Mouse (Mus musculus) hindbrain, postnatal 0 days (tissue): ENCODE measurements around the gene Otog. TPM values are rescaled to one million over a fixed set of nuclear protein-coding genes. Genes with fewer than 3 reads are reported as not detected.

ENCODE experiments used
- ATAC-seq: fragments of 200-750 bp; cut with Nextera tagmentation; 2 replicates; pipeline ENCODE4 v1.8.0; 2017; ENCODE audit warnings: mild to moderate bottlenecking, moderate TSS enrichment, moderate library complexity
- DNase-seq: peaks from one replicate; pipeline ENCODE4 v3.0.0-alpha.2; 2015; ENCODE audit warnings: low spot score
- H3K27ac ChIP-seq: fragments of 300-500 bp; sonication (generic); 2 replicates; pipeline ENCODE4 v1.5.1; 2014; ENCODE audit warnings: mild to moderate bottlenecking
- H3K27me3 ChIP-seq: fragments of 300-500 bp; sonication (generic); 2 replicates; pipeline ENCODE4 v1.6.1; 2014; ENCODE audit warnings: low read length, mixed read lengths; ENCODE audit not compliant: insufficient read depth
- H3K36me3 ChIP-seq: fragments of 300-500 bp; sonication (generic); 2 replicates; pipeline ENCODE4 v1.6.1; 2014; ENCODE audit warnings: low read length, mixed read lengths; ENCODE audit not compliant: insufficient read depth
- H3K4me1 ChIP-seq: fragments of 300-500 bp; sonication (generic); 2 replicates; pipeline ENCODE4 v1.6.1; 2014; ENCODE audit warnings: antibody characterized with exemption, low read length, mixed read lengths; ENCODE audit not compliant: insufficient read depth
- H3K4me2 ChIP-seq: fragments of 300-500 bp; sonication (generic); 2 replicates; pipeline ENCODE4 v1.6.1; 2014; ENCODE audit warnings: low read depth, mild to moderate bottlenecking, low read length, moderate library complexity, mixed read lengths
- H3K4me3 ChIP-seq: fragments of 300-500 bp; sonication (generic); 2 replicates; pipeline ENCODE4 v1.5.1; 2014; ENCODE audit warnings: low read length
- H3K9ac ChIP-seq: fragments of 300-500 bp; sonication (generic); replicated peaks from 2 replicates; pipeline ENCODE4 v1.6.1; 2014; ENCODE audit warnings: mild to moderate bottlenecking, low read length, moderate library complexity, mixed read lengths
- H3K9me3 ChIP-seq: fragments of 300-500 bp; sonication (generic); 2 replicates; pipeline ENCODE4 v1.6.1; 2016; ENCODE audit warnings: low read length, mixed read lengths
- CTCF ChIP-seq: IDR thresholded peaks from 2 replicates; pipeline ENCODE4 v1.5.1; 2016; ENCODE audit warnings: antibody characterized with exemption, control low read depth, low read depth
- WGBS: fragments of 180-500 bp; shearing (Covaris S2); extraction: QIAGEN DNeasy Blood & Tissue Kit; methylation state at CpG from one replicate; pipeline ENCODE4 v1.1.7; 2014; 5-methylcytosine and 5-hydroxymethylcytosine counted together
- polyA plus RNA-seq: library from polyadenylated mRNA; unstranded; fragments of >200 nt; fragmentation: Nextera tagmentation; extraction: Ambion mirVana; gene quantifications from 2 replicates; pipeline ENCODE4 v1.2.1, GENCODE M21; 2015
- total RNA-seq: library from RNA; depleted of rRNA; stranded (reverse); fragments of >200 nt; gene quantifications from 2 replicates; pipeline ENCODE4 v1.2.3, GENCODE M21; 2014; rRNA removed

Gene Otog
- under 0.01 TPM in 1 of 2 replicates, not detected in the other for total RNA-seq
- polyA plus RNA-seq = 0.04 TPM in 1 of 2 replicates, not detected in the other

DNA sequence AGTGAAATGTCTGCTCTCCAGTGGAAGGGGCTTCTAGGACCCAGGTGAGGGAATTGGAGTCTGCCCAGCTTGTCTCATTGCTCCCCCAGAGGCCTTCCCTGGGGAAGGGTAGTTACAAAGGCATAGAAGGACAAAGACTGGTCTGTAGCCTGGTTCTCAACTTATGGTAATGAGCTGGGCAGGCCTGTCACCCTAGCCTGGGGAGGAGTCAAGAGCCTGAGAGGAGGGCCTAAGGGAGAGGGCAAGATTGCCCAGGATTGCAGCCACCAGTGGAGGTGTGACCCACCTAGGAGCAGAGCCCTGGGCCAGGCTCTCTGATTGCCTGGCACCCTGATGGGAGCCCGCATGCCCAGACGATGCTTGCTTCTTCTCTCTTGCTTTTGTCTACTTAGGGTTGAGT lies at the start of gene Otog:
Gene Otog (plus strand): TSS at position 292 of the 400 bp plus-strand sequence.
- H3K36me3 ChIP-seq = no peaks in the 10 kb centered on the region
- ATAC-seq (no peak), DNase-seq (no peak)
- H3K4me2 ChIP-seq = no peak within 1 kb of the TSS
- no peak within 1 kb of the TSS for H3K27ac ChIP-seq
- H3K4me1 ChIP-seq = peaks cover 10% of the 10 kb centered on the region; the same call in 1 of the 2 replicates
- TF ChIP-seq CTCF = no peak
- H3K9me3 ChIP-seq = no peaks in the 10 kb centered on the region
- H3K4me3 ChIP-seq = no peak within 1 kb of the TSS
- no peak within 1 kb of the TSS for H3K9ac ChIP-seq
- no peaks in the 10 kb centered on the region for H3K27me3 ChIP-seq
- 34% methylated on average over 2 of the region's 2 CpGs for WGBS

DNA sequence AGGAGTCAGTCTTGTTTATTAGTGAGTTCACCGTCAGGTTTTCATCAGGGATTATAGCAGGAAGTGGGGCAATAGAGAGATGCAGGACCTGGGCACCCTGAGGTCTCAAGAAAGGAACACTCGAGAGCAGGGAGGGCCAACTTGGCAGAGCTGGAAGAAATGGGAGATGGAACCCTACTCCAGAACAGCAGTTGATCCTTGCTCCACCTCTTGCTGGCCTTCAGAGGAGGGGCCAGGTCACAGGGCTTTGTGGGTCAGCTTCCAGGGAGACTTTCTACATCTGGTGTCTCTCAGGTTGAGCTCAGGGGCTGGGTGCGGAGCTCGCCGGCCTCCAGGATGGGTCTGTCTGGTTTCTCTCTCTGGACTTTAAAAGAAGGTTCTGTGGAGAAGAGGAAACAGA lies 45.4 kb upstream of the Otog start:
- WGBS = 90% methylated on average over 5 of the region's 5 CpGs
- H3K9ac ChIP-seq = no peak overlapping the region
- no peak for TF ChIP-seq CTCF
- H3K27ac ChIP-seq = no peak overlapping the region
- H3K4me1 ChIP-seq = no peaks in the 10 kb centered on the region
- DNase-seq = no peak
- ATAC-seq = no peak
- no peaks in the 10 kb centered on the region for H3K9me3 ChIP-seq
- H3K27me3 ChIP-seq = no peaks in the 10 kb centered on the region
- no peak overlapping the region for H3K4me2 ChIP-seq
- H3K36me3 ChIP-seq = no peaks in the 10 kb centered on the region
- H3K4me3 ChIP-seq = no peak overlapping the region

DNA sequence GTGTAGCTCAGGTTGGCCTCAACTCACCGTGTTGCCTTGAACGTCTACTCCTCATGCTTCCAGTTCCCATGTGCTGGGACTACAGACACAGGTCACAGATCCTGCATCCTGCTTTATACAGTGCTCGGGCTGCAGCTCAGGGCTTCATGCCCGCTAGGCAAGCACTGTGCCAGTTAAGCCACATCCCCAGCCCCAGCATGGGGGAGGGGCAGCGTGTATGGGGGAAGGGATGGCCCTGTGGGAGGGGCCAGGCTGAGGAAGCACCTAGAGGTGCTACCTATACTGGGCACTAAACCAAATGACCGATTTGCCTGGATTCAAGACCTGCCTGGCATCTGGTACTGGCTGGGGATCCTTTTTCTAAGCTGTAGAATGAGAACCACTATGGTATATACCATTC lies 40.8 kb upstream of the Otog start:
- H3K36me3 ChIP-seq = no peaks in the 10 kb centered on the region
- H3K9me3 ChIP-seq = no peaks in the 10 kb centered on the region
- H3K27me3 ChIP-seq = no peaks in the 10 kb centered on the region
- ATAC-seq = no peak
- DNase-seq = no peak
- no peak overlapping the region for H3K9ac ChIP-seq
- 65% methylated on average over 6 of the region's 6 CpGs for WGBS
- no peak overlapping the region for H3K4me3 ChIP-seq
- no peak overlapping the region for H3K27ac ChIP-seq
- H3K4me2 ChIP-seq = no peak overlapping the region
- no peak for TF ChIP-seq CTCF
- no peaks in the 10 kb centered on the region for H3K4me1 ChIP-seq

DNA sequence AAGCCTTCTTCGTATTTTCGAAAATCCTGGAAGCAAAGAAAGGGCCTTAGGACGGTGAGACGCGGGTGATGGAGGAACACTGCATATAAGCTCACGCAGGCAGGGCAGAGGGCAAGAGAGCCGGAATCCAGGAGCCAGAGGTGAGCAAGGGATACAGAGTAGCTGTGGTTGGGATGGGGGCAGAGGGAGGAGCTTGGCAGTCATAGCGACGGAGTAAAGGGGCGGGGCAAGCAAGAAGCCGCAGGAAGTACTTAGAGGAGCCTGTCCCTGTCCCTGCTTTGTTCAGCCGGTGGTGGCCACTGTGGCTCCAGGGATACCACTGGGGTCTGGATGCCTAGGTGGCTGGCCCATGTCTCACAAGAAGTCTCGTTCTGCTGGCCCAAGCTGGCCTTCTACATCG lies 39.1 kb upstream of the Otog start:
- ATAC-seq (no peak; the same call in 1 of the 2 replicates), DNase-seq (no peak)
- Histone ChIP-seq H3K4me3 (no peak overlapping the region), H3K9me3 (no peaks in the 10 kb centered on the region), H3K27ac (no peak overlapping the region), H3K27me3 (no peaks in the 10 kb centered on the region), H3K36me3 (no peaks in the 10 kb centered on the region), H3K4me2 (no peak overlapping the region), H3K4me1 (no peaks in the 10 kb centered on the region), H3K9ac (no peak overlapping the region)
- 26% methylated on average over 14 of the region's 14 CpGs for WGBS
- TF ChIP-seq CTCF = no peak; the same call in 1 of the 2 replicates

DNA sequence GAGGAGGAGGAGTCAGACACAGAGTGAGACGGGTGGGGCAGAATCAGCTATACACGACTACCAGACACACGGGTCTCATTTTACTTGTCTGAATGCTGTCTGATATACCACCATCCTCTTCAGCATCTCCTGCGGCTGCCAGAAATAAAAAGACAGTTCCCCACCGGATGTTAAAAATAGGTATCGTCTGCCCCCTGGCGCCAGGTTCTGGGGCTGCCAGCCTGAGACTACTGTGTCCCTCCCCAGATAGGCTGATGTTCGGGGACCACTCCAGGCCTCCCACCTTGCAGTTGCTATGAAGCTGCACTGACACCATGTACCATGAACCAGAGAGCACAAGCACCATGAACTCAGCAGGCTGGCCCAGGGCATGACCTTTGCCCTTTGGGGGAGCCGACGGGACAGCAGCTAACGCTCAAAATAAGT lies 36.7 kb upstream of the Otog start:
- no peak overlapping the region for H3K4me2 ChIP-seq
- ATAC-seq (peak; percentile 32; the same call in 1 of the 2 replicates), DNase-seq (peak; percentile 71)
- H3K36me3 ChIP-seq = no peaks in the 10 kb centered on the region
- no peaks in the 10 kb centered on the region for H3K4me1 ChIP-seq
- H3K27ac ChIP-seq = no peak overlapping the region
- 44% methylated on average over 11 of the region's 11 CpGs for WGBS
- no peak overlapping the region for H3K9ac ChIP-seq
- H3K27me3 ChIP-seq = no peaks in the 10 kb centered on the region
- peak; percentile 74 for TF ChIP-seq CTCF
- H3K4me3 ChIP-seq = no peak overlapping the region
- H3K9me3 ChIP-seq = no peaks in the 10 kb centered on the region

DNA sequence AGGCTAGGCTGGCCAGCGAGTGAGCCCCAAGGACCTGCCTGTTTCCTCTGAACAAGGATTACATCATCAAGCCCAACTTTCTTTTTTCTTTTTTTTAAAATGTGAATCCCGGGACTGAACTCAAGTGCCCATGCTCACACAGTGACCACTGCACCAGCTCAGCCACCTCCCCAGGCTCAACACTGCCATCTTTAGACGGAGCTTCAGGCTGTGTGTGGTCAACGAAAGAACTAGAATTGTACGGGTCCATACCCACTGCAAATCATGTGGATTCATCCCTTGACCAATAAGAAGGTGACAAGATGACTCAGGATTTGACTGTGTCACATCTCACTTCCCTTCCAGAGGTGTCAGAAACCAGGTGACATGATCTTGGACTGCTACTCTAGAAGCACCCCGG lies 36.0 kb upstream of the Otog start:
- Histone ChIP-seq H3K4me3 (no peak overlapping the region), H3K27me3 (no peaks in the 10 kb centered on the region), H3K4me2 (no peak overlapping the region), H3K4me1 (no peaks in the 10 kb centered on the region), H3K27ac (no peak overlapping the region), H3K9me3 (no peaks in the 10 kb centered on the region), H3K36me3 (no peaks in the 10 kb centered on the region), H3K9ac (no peak overlapping the region)
- ATAC-seq (no peak), DNase-seq (no peak)
- TF ChIP-seq CTCF = peak; percentile 23; the same call in 1 of the 2 replicates
- 77% methylated on average over 6 of the region's 6 CpGs for WGBS

DNA sequence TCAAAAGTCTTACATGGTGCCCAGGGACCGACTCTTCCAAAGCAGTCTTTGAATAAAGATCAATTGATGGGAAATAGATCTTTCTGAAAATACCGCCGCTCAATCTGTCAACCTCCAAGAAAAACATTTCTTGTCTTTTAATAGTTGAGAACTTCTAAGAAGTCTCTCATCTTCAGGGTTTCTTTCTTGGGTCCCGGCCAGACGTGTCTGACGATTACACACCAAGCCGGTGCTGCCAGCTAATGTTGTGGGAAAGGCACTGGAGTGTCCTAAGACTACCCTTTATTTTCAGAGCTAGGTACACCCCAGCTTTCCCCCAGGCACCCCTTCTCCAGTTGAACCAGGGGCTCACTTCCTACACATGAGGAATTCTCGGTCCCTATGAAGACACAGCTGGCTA lies 32.7 kb upstream of the Otog start:
- no peaks in the 10 kb centered on the region for H3K4me1 ChIP-seq
- H3K4me3 ChIP-seq = no peak overlapping the region

More for the DNA sequence above, 32.7 kb upstream of the Otog start:
- DNase-seq (no peak), ATAC-seq (no peak)
- no peak overlapping the region for H3K9ac ChIP-seq
- 89% methylated on average over 8 of the region's 8 CpGs for WGBS
- TF ChIP-seq CTCF = no peak
- H3K36me3 ChIP-seq = no peaks in the 10 kb centered on the region
- no peak overlapping the region for H3K4me2 ChIP-seq
- no peaks in the 10 kb centered on the region for H3K27me3 ChIP-seq
- H3K27ac ChIP-seq = no peak overlapping the region
- H3K9me3 ChIP-seq = no peaks in the 10 kb centered on the region
